Mouse (Mus musculus): ENCODE measurements at regions not wholly inside any gene's neighbourhood (a gene's known extent, or its start where the extent isn't known, plus 50 kb on each side); places are given as distances from the start of the nearest gene placed in this dataset.

DNA sequence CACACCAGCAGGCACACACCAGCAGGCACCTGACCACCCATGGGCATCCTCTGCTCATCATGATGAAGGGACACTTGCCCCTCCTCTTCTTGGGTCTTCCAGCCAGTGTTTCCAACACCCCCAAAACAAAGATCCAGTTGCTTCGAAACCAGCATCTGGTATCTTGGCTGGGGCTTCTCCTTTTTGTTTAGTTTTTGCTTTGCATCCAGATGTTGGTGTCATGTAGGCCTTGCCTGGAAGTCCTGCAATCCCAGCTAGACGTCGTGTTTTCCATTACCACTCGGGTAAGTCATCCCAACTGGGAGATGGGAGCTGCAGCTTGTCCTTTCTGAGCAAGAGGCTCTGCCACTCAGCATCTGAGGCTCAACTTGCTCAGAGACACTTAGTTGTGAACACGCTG lies 70.6 kb upstream of the Tspan2 start:
- Histone ChIP-seq H3K27me3 (ENCODE audit: control insufficient read depth, insufficient read depth, low read length) (no peaks in the 10 kb centered on the region), H3K9ac (ENCODE audit: low read depth, low read length) (no peak overlapping the region), H3K79me2 (ENCODE audit: control insufficient read depth, insufficient read depth, low read length) (no peaks in the 10 kb centered on the region), H3K4me1 (ENCODE audit: control insufficient read depth, insufficient read depth, low read length) (no peaks in the 10 kb centered on the region), H3K4me3 (ENCODE audit: insufficient read depth, low read depth, low read length) (no peak overlapping the region), H3K27ac (replicated peaks; ENCODE audit: insufficient read depth, low read depth, low read length) (no peak overlapping the region), H3K36me3 (ENCODE audit: control insufficient read depth, insufficient read depth, low read length) (no peaks in the 10 kb centered on the region)
- TF ChIP-seq CTCF (IDR thresholded peaks at IDR 0.05; ENCODE audit: low read depth, low read length), result no peak
- no peak for TF ChIP-seq POLR2A (IDR thresholded peaks at IDR 0.05; ENCODE audit: extremely low read depth, insufficient read depth, low read length)
- 88% methylated on average over 5 of the region's 5 CpGs for WGBS
- no peak for DNase-seq (ENCODE audit: extremely low read depth, low read depth, low spot score)

DNA sequence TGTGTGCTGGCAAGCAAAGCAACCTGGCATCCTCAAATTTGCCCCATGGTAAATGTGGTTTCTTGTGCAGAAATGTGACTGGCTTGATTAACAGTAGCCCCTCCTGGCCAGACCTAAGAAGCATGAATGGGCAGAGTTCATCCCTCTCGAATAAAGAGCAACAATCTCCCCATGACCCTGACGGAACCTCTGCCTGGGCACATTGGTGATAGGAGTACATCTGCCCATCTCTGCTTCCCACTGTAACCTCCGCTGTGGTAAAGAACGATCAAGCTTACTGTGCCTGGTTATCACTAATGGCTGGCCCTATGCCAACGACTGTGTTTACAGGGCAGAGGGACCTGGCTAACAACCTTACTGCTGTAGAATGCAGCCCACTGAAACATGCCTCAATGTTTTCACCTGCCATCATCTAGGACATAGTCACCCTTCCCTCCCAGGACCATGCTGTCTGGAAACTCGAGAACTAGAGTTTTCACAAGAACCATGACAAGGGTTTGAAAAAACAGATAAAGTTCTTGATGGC lies 69.6 kb upstream of the Tspan2 start:
- H3K79me2 ChIP-seq (ENCODE audit: control insufficient read depth, insufficient read depth, low read length), result no peaks in the 10 kb centered on the region
- H3K4me3 ChIP-seq (ENCODE audit: insufficient read depth, low read depth, low read length), result no peak overlapping the region
- WGBS, result 48% methylated on average over 6 of the region's 6 CpGs
- TF ChIP-seq POLR2A (IDR thresholded peaks at IDR 0.05; ENCODE audit: extremely low read depth, insufficient read depth, low read length) (no peak), CTCF (IDR thresholded peaks at IDR 0.05; ENCODE audit: low read depth, low read length) (no peak)
- H3K27ac ChIP-seq (replicated peaks; ENCODE audit: insufficient read depth, low read depth, low read length), result no peak overlapping the region
- no peaks in the 10 kb centered on the region for H3K36me3 ChIP-seq (ENCODE audit: control insufficient read depth, insufficient read depth, low read length)
- H3K27me3 ChIP-seq (ENCODE audit: control insufficient read depth, insufficient read depth, low read length), result no peaks in the 10 kb centered on the region
- H3K9ac ChIP-seq (ENCODE audit: low read depth, low read length), result no peak overlapping the region
- H3K4me1 ChIP-seq (ENCODE audit: control insufficient read depth, insufficient read depth, low read length), result no peaks in the 10 kb centered on the region
- no peak for DNase-seq (ENCODE audit: extremely low read depth, low read depth, low spot score)

DNA sequence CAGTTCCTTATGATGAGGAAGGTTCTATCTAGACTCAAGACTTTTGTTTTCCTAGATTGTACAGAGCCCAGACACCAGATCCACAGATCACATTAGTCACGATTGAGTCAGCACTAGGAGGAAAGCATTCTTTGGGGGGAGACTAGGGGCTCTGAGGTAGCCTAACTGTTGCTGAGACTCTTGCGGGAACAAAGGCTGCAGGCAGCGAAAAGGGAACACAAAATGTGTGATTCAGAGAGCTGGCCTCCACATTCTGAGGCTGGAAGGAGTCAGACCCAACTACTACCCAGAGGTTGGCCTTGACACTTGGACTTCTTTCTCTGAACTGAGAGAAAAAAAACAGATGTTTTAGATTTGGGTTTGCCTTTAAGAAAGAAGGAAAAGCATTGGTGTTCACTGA lies 66.5 kb upstream of the Tspan2 start:
- H3K9ac ChIP-seq (ENCODE audit: low read depth, low read length), result no peak overlapping the region
- H3K4me1 ChIP-seq (ENCODE audit: control insufficient read depth, insufficient read depth, low read length), result peaks cover 2% of the 10 kb centered on the region; the same call in 1 of the 2 replicates
- TF ChIP-seq CTCF (IDR thresholded peaks at IDR 0.05; ENCODE audit: low read depth, low read length), result no peak
- TF ChIP-seq POLR2A (IDR thresholded peaks at IDR 0.05; ENCODE audit: extremely low read depth, insufficient read depth, low read length), result no peak
- no peak overlapping the region for H3K27ac ChIP-seq (replicated peaks; ENCODE audit: insufficient read depth, low read depth, low read length)
- no peaks in the 10 kb centered on the region for H3K79me2 ChIP-seq (ENCODE audit: control insufficient read depth, insufficient read depth, low read length)
- no peaks in the 10 kb centered on the region for H3K36me3 ChIP-seq (ENCODE audit: control insufficient read depth, insufficient read depth, low read length)
- H3K27me3 ChIP-seq (ENCODE audit: control insufficient read depth, insufficient read depth, low read length), result no peaks in the 10 kb centered on the region
- no peak overlapping the region for H3K4me3 ChIP-seq (ENCODE audit: insufficient read depth, low read depth, low read length)
- DNase-seq (ENCODE audit: extremely low read depth, low read depth, low spot score), result no peak
- 89% methylated on average over 3 of the region's 3 CpGs for WGBS

DNA sequence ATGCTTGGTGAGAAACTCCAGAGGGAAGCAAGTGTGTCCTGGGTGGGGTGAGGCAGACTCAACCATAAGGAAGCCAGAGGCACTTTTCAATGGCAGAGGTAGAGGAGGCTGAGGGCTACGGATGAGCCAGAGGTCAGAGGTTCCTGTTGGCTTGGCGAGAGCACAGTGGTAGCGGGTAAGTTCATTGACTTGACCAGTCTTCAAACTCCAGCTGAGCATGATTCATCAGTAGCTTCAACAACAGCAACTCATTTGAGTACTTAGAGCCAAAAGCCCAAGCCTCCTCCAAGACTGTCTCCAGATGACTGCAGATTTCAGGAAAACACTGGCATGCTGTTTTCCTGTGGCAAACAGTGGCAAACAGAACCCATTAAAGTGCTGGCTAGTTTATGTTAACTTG lies 65.8 kb upstream of the Tspan2 start:
- no peaks in the 10 kb centered on the region for H3K36me3 ChIP-seq (ENCODE audit: control insufficient read depth, insufficient read depth, low read length)
- DNase-seq (ENCODE audit: extremely low read depth, low read depth, low spot score), result peak; percentile 69
- H3K27me3 ChIP-seq (ENCODE audit: control insufficient read depth, insufficient read depth, low read length), result no peaks in the 10 kb centered on the region
- no peak overlapping the region for H3K27ac ChIP-seq (replicated peaks; ENCODE audit: insufficient read depth, low read depth, low read length)
- H3K4me3 ChIP-seq (ENCODE audit: insufficient read depth, low read depth, low read length), result no peak overlapping the region
- WGBS, result 14% methylated on average over 3 of the region's 3 CpGs
- no peak overlapping the region for H3K9ac ChIP-seq (ENCODE audit: low read depth, low read length)
- peaks cover 2% of the 10 kb centered on the region; the same call in 1 of the 2 replicates for H3K4me1 ChIP-seq (ENCODE audit: control insufficient read depth, insufficient read depth, low read length)
- H3K79me2 ChIP-seq (ENCODE audit: control insufficient read depth, insufficient read depth, low read length), result no peaks in the 10 kb centered on the region
- TF ChIP-seq POLR2A (IDR thresholded peaks at IDR 0.05; ENCODE audit: extremely low read depth, insufficient read depth, low read length), result no peak

DNA sequence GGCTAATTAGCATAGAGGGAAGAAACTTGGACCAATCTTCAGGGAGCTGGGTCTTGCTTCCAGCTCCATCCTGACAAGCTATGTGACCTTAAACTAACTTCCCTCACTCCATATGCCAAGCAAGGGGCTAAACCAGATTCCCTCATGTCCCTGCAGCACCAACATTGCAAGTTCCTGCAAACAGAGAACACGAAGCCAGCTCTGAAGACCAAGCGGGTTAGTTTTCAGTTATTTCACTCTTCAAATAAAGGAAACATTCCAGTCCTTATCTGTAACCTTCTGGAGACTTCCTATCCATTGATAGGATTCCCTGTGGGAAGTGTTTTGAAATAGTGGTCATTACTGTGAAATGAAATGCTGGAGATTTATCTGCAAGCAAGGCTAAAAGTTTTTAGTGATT lies 64.4 kb upstream of the Tspan2 start:
- Histone ChIP-seq H3K27me3 (ENCODE audit: control insufficient read depth, insufficient read depth, low read length) (no peaks in the 10 kb centered on the region), H3K79me2 (ENCODE audit: control insufficient read depth, insufficient read depth, low read length) (no peaks in the 10 kb centered on the region), H3K4me3 (ENCODE audit: insufficient read depth, low read depth, low read length) (no peak overlapping the region), H3K27ac (replicated peaks; ENCODE audit: insufficient read depth, low read depth, low read length) (no peak overlapping the region; the same call in 1 of the 2 replicates), H3K36me3 (ENCODE audit: control insufficient read depth, insufficient read depth, low read length) (no peaks in the 10 kb centered on the region), H3K9ac (ENCODE audit: low read depth, low read length) (no peak overlapping the region), H3K4me1 (ENCODE audit: control insufficient read depth, insufficient read depth, low read length) (peaks cover 2% of the 10 kb centered on the region; the same call in 1 of the 2 replicates)
- DNase-seq (ENCODE audit: extremely low read depth, low read depth, low spot score), result peak; percentile 58
- 17% methylated on average over 2 of the region's 2 CpGs for WGBS
- TF ChIP-seq POLR2A (IDR thresholded peaks at IDR 0.05; ENCODE audit: extremely low read depth, insufficient read depth, low read length), result no peak
- TF ChIP-seq CTCF (IDR thresholded peaks at IDR 0.05; ENCODE audit: low read depth, low read length), result no peak

DNA sequence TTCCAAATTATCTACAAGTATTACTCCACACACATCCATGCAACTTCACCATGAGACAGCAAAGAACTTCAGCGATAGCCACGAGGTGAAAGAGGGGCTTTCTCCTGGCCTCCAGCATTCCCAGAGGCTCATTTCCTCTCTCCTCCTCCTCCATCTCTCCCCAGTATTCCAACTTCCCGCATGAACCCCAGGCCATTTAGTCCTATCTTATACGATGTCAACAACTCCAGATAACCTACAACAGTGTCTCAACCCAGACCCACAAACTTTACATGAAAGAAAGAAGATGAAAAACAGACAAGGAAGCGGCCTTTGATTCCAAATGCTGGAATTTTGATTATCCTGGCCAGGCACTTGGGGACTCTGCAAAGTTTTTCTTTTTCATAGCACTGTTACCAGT lies 63.8 kb upstream of the Tspan2 start:
- Histone ChIP-seq H3K79me2 (ENCODE audit: control insufficient read depth, insufficient read depth, low read length) (no peaks in the 10 kb centered on the region), H3K4me1 (ENCODE audit: control insufficient read depth, insufficient read depth, low read length) (peaks cover 2% of the 10 kb centered on the region; the same call in 1 of the 2 replicates), H3K4me3 (ENCODE audit: insufficient read depth, low read depth, low read length) (no peak overlapping the region), H3K27me3 (ENCODE audit: control insufficient read depth, insufficient read depth, low read length) (no peaks in the 10 kb centered on the region), H3K9ac (ENCODE audit: low read depth, low read length) (no peak overlapping the region), H3K36me3 (ENCODE audit: control insufficient read depth, insufficient read depth, low read length) (no peaks in the 10 kb centered on the region), H3K27ac (replicated peaks; ENCODE audit: insufficient read depth, low read depth, low read length) (peak overlapping the region; percentile 28; the same call in 1 of the 2 replicates)
- peak; percentile 26 for DNase-seq (ENCODE audit: extremely low read depth, low read depth, low spot score)
- WGBS, result 63% methylated on average over 5 of the region's 5 CpGs
- TF ChIP-seq CTCF (IDR thresholded peaks at IDR 0.05; ENCODE audit: low read depth, low read length) (no peak), POLR2A (IDR thresholded peaks at IDR 0.05; ENCODE audit: extremely low read depth, insufficient read depth, low read length) (no peak)

Data from liver, adult 2 months (tissue).